ENCODE assay signal across 26 mouse cellular contexts in the genomic region with DNA sequence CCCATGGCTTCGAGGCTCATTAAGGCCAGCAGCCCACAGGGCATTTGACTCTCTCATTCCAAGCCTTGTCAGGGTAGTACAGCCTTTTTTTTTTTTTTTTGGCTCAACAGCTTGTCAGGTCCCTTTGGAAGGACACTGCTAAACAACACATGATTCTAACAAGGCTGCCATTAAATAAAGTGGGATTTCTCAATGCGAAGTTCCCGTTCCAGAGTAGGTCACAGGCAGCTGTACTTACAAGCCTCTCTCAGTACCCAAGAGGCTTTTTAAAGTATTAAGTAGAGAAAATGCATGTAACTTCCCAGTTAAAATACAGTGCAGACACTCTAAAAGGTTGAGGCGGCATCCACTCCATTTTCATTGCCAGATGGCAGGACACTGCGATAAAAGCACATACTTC. TPM values are rescaled to one million over a fixed set of nuclear protein-coding genes. Genes with fewer than 3 reads are reported as not detected.
DNase-seq lines count a peak whose midpoint lies in the region; ATAC-seq and TF ChIP-seq lines count a peak whose summit lies in the region.
"Had no signal": no experiment of that assay in that cellular context is flagged by ENCODE, and none has a peak within 500 bp of the region (broad histone marks: within the 10 kb centered on the region; RNA-seq: fewer than 3 reads in every experiment).

No protein-coding gene starts in this region.

- no peak overlapping the region for H3K4me2 ChIP-seq in embryonic facial prominence, embryonic 13.5 days
- H3K4me2 ChIP-seq in limb, embryonic 14.5 days (replicated peaks; ENCODE audit: low read depth, low read length, severe bottlenecking): no peak overlapping the region
- H3K4me2 ChIP-seq in kidney, embryonic 15.5 days: no peak overlapping the region
- H3K4me2 ChIP-seq: heart, embryonic 11.5 days; hindbrain, embryonic 14.5 days; liver, embryonic 15.5 days; lung, embryonic 14.5 days; midbrain, embryonic 13.5 days; neural tube, embryonic 13.5 days had no signal

- WGBS in embryonic facial prominence, embryonic 13.5 days: 63% methylated on average over 5 of the region's 5 CpGs
- WGBS in embryonic facial prominence, embryonic 10.5 days: 73% methylated on average over 5 of the region's 5 CpGs
- WGBS in heart, embryonic 10.5 days: 93% methylated on average over 5 of the region's 5 CpGs
- 42% methylated on average over 5 of the region's 5 CpGs for WGBS in limb, embryonic 14.5 days
- WGBS in hindbrain, embryonic 10.5 days: 90% methylated on average over 5 of the region's 5 CpGs
- 87% methylated on average over 5 of the region's 5 CpGs for WGBS in kidney, embryonic 15.5 days

- no peak for DNase-seq in embryonic facial prominence, embryonic 10.5 days (ENCODE audit: low spot score)
- peak; percentile 22 to 52 for DNase-seq in heart, adult 9 months (ENCODE audit: low spot score in 2 of 2)
- DNase-seq in heart, embryonic 10.5 days (ENCODE audit: low spot score): no peak
- no peak for DNase-seq in limb, embryonic 14.5 days (ENCODE audit: low spot score)
- no peak for DNase-seq in hindbrain, embryonic 10.5 days (ENCODE audit: low spot score)
- DNase-seq: adrenal gland, postnatal 10 days; cerebellum, adult 11 months; cerebellum, adult 9-11 months; heart, postnatal 4 days; kidney, adult 11 months; kidney, postnatal 25 days; lung, embryonic 14.5 days; thymus, postnatal 4 days had no signal

- H3K4me3 ChIP-seq in embryonic facial prominence, embryonic 13.5 days: no peak overlapping the region
- no peak overlapping the region for H3K4me3 ChIP-seq in embryonic facial prominence, embryonic 10.5 days
- no peak overlapping the region for H3K4me3 ChIP-seq in heart, embryonic 10.5 days
- H3K4me3 ChIP-seq in brown adipose tissue, adult 24 weeks (ENCODE audit: insufficient read depth, low read depth, low read length): no peak overlapping the region
- no peak overlapping the region for H3K4me3 ChIP-seq in limb, embryonic 14.5 days (replicated peaks; ENCODE audit: low read length)
- no peak overlapping the region for H3K4me3 ChIP-seq in hindbrain, embryonic 10.5 days
- no peak overlapping the region for H3K4me3 ChIP-seq in kidney, embryonic 15.5 days (replicated peaks)
- H3K4me3 ChIP-seq: forebrain, embryonic 10.5 days; layer of hippocampus, adult 2 months; left cerebral cortex, adult 2 months; liver, embryonic 15.5 days; midbrain, embryonic 13.5 days; neural tube, embryonic 13.5 days had no signal

- no peaks in the 10 kb centered on the region for H3K27me3 ChIP-seq in embryonic facial prominence, embryonic 13.5 days
- H3K27me3 ChIP-seq in embryonic facial prominence, embryonic 10.5 days (replicated peaks; ENCODE audit: low read depth, poor library complexity, severe bottlenecking): no peaks in the 10 kb centered on the region
- no peaks in the 10 kb centered on the region for H3K27me3 ChIP-seq in heart, embryonic 10.5 days (ENCODE audit: insufficient read depth, poor library complexity, severe bottlenecking)
- H3K27me3 ChIP-seq in limb, embryonic 14.5 days (ENCODE audit: control insufficient read depth, insufficient read depth, low read length): no peaks in the 10 kb centered on the region
- no peaks in the 10 kb centered on the region for H3K27me3 ChIP-seq in hindbrain, embryonic 10.5 days (ENCODE audit: insufficient read depth, poor library complexity, severe bottlenecking)
- no peaks in the 10 kb centered on the region for H3K27me3 ChIP-seq in kidney, embryonic 15.5 days
- H3K27me3 ChIP-seq: liver, embryonic 15.5 days; midbrain, embryonic 13.5 days; neural tube, embryonic 13.5 days had no signal

- H3K27ac ChIP-seq in embryonic facial prominence, embryonic 13.5 days: peak overlapping the region; percentile 60
- no peak overlapping the region for H3K27ac ChIP-seq in embryonic facial prominence, embryonic 10.5 days (replicated peaks)
- H3K27ac ChIP-seq in heart, embryonic 10.5 days: no peak overlapping the region
- H3K27ac ChIP-seq in brown adipose tissue, adult 24 weeks (replicated peaks; ENCODE audit: low read depth, low read length): 0 out of 2 replicates have a peak overlapping the region, but pooled peaks have one; percentile 39
- H3K27ac ChIP-seq in limb, embryonic 14.5 days (replicated peaks; ENCODE audit: low read depth, low read length): no peak overlapping the region; the same call in 1 of the 2 replicates
- no peak overlapping the region for H3K27ac ChIP-seq in hindbrain, embryonic 10.5 days
- H3K27ac ChIP-seq in kidney, embryonic 15.5 days: no peak overlapping the region
- H3K27ac ChIP-seq: forebrain, embryonic 10.5 days; hindbrain, embryonic 14.5 days; layer of hippocampus, adult 2 months; left cerebral cortex, adult 2 months; liver, embryonic 15.5 days; macrophage; midbrain, embryonic 13.5 days; neural tube, embryonic 13.5 days had no signal

- no peak for TF ChIP-seq POLR2A in limb, embryonic 14.5 days (IDR thresholded peaks at IDR 0.05; ENCODE audit: borderline replicate concordance, extremely low read depth, insufficient read depth, insufficient read length)

- H3K36me3 ChIP-seq in embryonic facial prominence, embryonic 13.5 days: peaks cover 14% of the 10 kb centered on the region; the same call in 1 of the 2 replicates
- H3K36me3 ChIP-seq in embryonic facial prominence, embryonic 10.5 days (replicated peaks): peaks cover 46% of the 10 kb centered on the region
- H3K36me3 ChIP-seq in heart, embryonic 10.5 days: peaks cover 13% of the 10 kb centered on the region
- H3K36me3 ChIP-seq in limb, embryonic 14.5 days (ENCODE audit: control insufficient read depth, insufficient read depth, low read length): peaks cover 4% of the 10 kb centered on the region; the same call in 1 of the 2 replicates
- peaks cover 53% of the 10 kb centered on the region for H3K36me3 ChIP-seq in hindbrain, embryonic 10.5 days
- H3K36me3 ChIP-seq in kidney, embryonic 15.5 days: peaks cover 10% of the 10 kb centered on the region; the same call in 1 of the 2 replicates
- H3K36me3 ChIP-seq: liver, embryonic 15.5 days; neural tube, embryonic 13.5 days had no signal

- H3K4me1 ChIP-seq in embryonic facial prominence, embryonic 13.5 days: peaks cover 65% of the 10 kb centered on the region
- H3K4me1 ChIP-seq in embryonic facial prominence, embryonic 10.5 days: peaks cover 75% of the 10 kb centered on the region
- H3K4me1 ChIP-seq in heart, embryonic 10.5 days: peaks cover 46% of the 10 kb centered on the region
- H3K4me1 ChIP-seq in brown adipose tissue, adult 24 weeks (ENCODE audit: control insufficient read depth, insufficient read depth, insufficient read length, low read length): peaks cover 34% of the 10 kb centered on the region
- peaks cover 19% of the 10 kb centered on the region for H3K4me1 ChIP-seq in limb, embryonic 14.5 days (ENCODE audit: control insufficient read depth, insufficient read depth, low read length)
- peaks cover 43% of the 10 kb centered on the region for H3K4me1 ChIP-seq in hindbrain, embryonic 10.5 days (replicated peaks)
- H3K4me1 ChIP-seq in kidney, embryonic 15.5 days: peaks cover 47% of the 10 kb centered on the region

- H3K9me3 ChIP-seq in embryonic facial prominence, embryonic 13.5 days: no peaks in the 10 kb centered on the region
- H3K9me3 ChIP-seq in embryonic facial prominence, embryonic 10.5 days: no peaks in the 10 kb centered on the region
- no peaks in the 10 kb centered on the region for H3K9me3 ChIP-seq in heart, embryonic 10.5 days
- no peaks in the 10 kb centered on the region for H3K9me3 ChIP-seq in limb, embryonic 14.5 days (ENCODE audit: control insufficient read depth, low read length)
- H3K9me3 ChIP-seq in hindbrain, embryonic 10.5 days: no peaks in the 10 kb centered on the region
- no peaks in the 10 kb centered on the region for H3K9me3 ChIP-seq in kidney, embryonic 15.5 days (replicated peaks)
- H3K9me3 ChIP-seq: forebrain, embryonic 10.5 days; liver, embryonic 15.5 days; midbrain, embryonic 13.5 days; neural tube, embryonic 13.5 days had no signal

- no peak for ATAC-seq in embryonic facial prominence, embryonic 13.5 days (ENCODE audit: insufficient number of reproducible peaks, insufficient read depth, low FRiP score, low TSS enrichment, low read depth)
- peak; percentile 67 for ATAC-seq in limb, embryonic 14.5 days (ENCODE audit: low FRiP score, low read depth)
- ATAC-seq in kidney, embryonic 15.5 days (replicated peaks; ENCODE audit: low FRiP score): no peak
- ATAC-seq: forebrain, embryonic 16.5 days; midbrain, embryonic 13.5 days had no signal

- no peak overlapping the region for H3K9ac ChIP-seq in embryonic facial prominence, embryonic 13.5 days
- H3K9ac ChIP-seq in limb, embryonic 14.5 days (ENCODE audit: low read depth, low read length, severe bottlenecking): no peak overlapping the region
- no peak overlapping the region for H3K9ac ChIP-seq in kidney, embryonic 15.5 days
- H3K9ac ChIP-seq: hindbrain, embryonic 14.5 days; liver, embryonic 15.5 days; lung, embryonic 14.5 days; midbrain, embryonic 13.5 days; neural tube, embryonic 13.5 days had no signal

RNA-seq across cellular contexts. Expression of a gene that starts 29.4 kb away (rescaled TPM):
- 174 and 195 TPM in 2 replicates for polyA plus RNA-seq in embryonic facial prominence, embryonic 13.5 days (2015; fragmentation: Nextera tagmentation; extraction: Ambion mirVana)
- 74.3 and 77.5 TPM in 2 replicates for polyA plus RNA-seq in embryonic facial prominence, embryonic 10.5 days (2016; fragmentation: Nextera tagmentation; extraction: Ambion mirVana)
- polyA plus RNA-seq in heart, embryonic 10.5 days (2016; fragmentation: Nextera tagmentation; extraction: Ambion mirVana): 23.6 and 46.6 TPM in 2 replicates
- polyA plus RNA-seq in brown adipose tissue, adult 24 weeks (2012; ENCODE audit: insufficient read depth, insufficient read length, missing spikeins): 6.1 and 12.0 TPM in 2 replicates
- 133 and 149 TPM in 2 replicates for polyA plus RNA-seq in limb, embryonic 14.5 days (2012; rRNA removed)
- 131 and 148 TPM in 2 replicates for polyA plus RNA-seq in limb, embryonic 14.5 days (2014; fragmentation: Nextera tagmentation; extraction: Ambion mirVana)
- 87.4 and 92.5 TPM in 2 replicates for polyA plus RNA-seq in hindbrain, embryonic 10.5 days (2016; fragmentation: Nextera tagmentation; extraction: Ambion mirVana)
- 99.9 and 104 TPM in 2 replicates for polyA plus RNA-seq in kidney, embryonic 15.5 days (2015; fragmentation: Nextera tagmentation; extraction: Ambion mirVana)
- polyA plus RNA-seq: macrophage had no signal

RNA-seq across cellular contexts. Expression of a gene that starts 30.4 kb away (rescaled TPM):
- 93.4 and 107 TPM in 2 replicates for polyA plus RNA-seq in embryonic facial prominence, embryonic 13.5 days (2015; fragmentation: Nextera tagmentation; extraction: Ambion mirVana)
- polyA plus RNA-seq in embryonic facial prominence, embryonic 10.5 days (2016; fragmentation: Nextera tagmentation; extraction: Ambion mirVana): 117 and 121 TPM in 2 replicates
- 60.1 and 75.7 TPM in 2 replicates for polyA plus RNA-seq in heart, embryonic 10.5 days (2016; fragmentation: Nextera tagmentation; extraction: Ambion mirVana)
- polyA plus RNA-seq in brown adipose tissue, adult 24 weeks (2012; ENCODE audit: insufficient read depth, insufficient read length, missing spikeins): 14.9 and 21.0 TPM in 2 replicates
- 77.7 and 79.8 TPM in 2 replicates for polyA plus RNA-seq in limb, embryonic 14.5 days (2012; rRNA removed)
- polyA plus RNA-seq in limb, embryonic 14.5 days (2014; fragmentation: Nextera tagmentation; extraction: Ambion mirVana): 59.2 and 67.8 TPM in 2 replicates
- 119 and 123 TPM in 2 replicates for polyA plus RNA-seq in hindbrain, embryonic 10.5 days (2016; fragmentation: Nextera tagmentation; extraction: Ambion mirVana)
- polyA plus RNA-seq in kidney, embryonic 15.5 days (2015; fragmentation: Nextera tagmentation; extraction: Ambion mirVana): 114 and 117 TPM in 2 replicates

Comparison
In these comparisons a context has a peak if more than half of its experiments do, and no peak if none do; other contexts are left out.
1. H3K27ac ChIP-seq: peak in embryonic facial prominence, embryonic 13.5 days (single experiment) and brown adipose tissue, adult 24 weeks (single experiment); none in embryonic facial prominence, embryonic 10.5 days (single experiment), heart, embryonic 10.5 days (single experiment), limb, embryonic 14.5 days (single experiment), hindbrain, embryonic 10.5 days (single experiment) and kidney, embryonic 15.5 days (single experiment).
2. DNase-seq: peak in heart, adult 9 months (2 of 2); none in embryonic facial prominence, embryonic 10.5 days (single experiment), heart, embryonic 10.5 days (single experiment), limb, embryonic 14.5 days (single experiment) and hindbrain, embryonic 10.5 days (single experiment).